Mouse (Mus musculus) left cerebral cortex, adult 11 months (tissue): ENCODE results near the gene Pth1r.

Source experiments
- DNase-seq: peaks from one replicate; pipeline ENCODE4 v3.0.0; 2022; ENCODE audit warnings: low spot score

Pth1r gene

GRCm38 (mm10) chr9:110748451-110748850, 1.5 kb upstream of the Pth1r start:
- no peak for DNase-seq

GRCm38 (mm10) chr9:110746238-110746637, 707 bp downstream of the Pth1r start:
- no peak for DNase-seq

DNA sequence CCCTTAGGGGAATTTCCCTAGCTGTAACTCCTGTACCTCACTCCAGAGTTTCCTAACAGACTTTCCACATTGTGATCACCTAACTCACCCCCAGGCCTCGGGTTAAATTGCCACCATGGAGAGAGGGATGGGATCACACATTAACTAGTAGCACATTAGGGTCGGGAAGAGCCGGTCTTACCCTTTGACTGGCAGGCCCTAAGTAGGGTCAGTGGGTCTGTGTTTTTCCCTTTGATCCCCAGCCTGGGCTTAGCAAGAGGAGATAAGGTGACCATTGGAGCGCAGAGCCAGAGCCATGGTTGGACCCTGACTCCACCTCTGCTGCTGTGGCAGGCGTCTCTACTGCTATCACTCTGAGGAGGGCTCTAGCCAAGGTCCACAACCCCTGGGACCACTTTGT, 1.2 kb downstream of the Pth1r start:
- DNase-seq, result no peak

DNA sequence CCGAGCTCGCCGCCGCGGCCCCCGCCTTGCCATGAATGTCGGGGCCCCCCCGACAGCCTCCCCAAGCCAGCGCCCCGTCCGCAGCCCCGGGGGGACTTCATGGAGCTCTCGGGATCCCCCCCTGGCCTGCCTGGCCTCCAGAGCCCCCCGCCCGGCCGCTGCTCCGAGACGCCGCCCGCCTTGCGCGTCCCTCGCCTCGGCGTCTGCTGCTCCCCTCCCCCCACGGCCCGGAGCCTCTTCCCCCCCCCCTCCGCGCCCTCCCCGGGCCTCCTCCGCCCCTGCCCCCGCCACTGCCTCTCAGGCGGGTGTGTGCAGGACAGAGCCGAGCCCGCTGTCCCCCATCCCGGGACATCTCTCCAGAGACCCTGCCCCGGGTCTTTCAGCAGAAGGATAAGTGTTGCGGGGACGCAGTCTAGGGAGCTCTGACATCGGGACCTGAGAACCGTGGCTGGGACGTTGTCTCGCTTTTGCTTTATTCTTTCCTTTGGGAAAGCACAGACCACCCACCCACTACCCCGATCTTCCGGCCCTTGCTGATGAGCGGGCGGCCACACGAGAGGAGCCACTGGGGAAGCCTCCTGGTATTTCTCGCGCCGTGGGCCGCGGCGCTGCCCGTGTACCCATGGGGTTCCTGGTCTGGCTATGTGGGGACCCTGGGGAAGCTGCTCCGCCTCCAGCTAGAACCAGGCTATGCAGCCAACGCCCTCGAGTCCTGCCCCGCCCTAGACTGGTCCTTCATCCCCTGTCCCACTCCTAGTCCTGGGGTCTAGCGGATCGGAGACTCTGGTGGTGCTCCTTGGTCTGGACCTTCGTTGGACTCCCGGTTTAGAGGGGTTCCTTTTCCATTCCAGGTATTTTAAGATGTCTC, 3.3 kb downstream of the Pth1r start:
- no peak for DNase-seq

DNA sequence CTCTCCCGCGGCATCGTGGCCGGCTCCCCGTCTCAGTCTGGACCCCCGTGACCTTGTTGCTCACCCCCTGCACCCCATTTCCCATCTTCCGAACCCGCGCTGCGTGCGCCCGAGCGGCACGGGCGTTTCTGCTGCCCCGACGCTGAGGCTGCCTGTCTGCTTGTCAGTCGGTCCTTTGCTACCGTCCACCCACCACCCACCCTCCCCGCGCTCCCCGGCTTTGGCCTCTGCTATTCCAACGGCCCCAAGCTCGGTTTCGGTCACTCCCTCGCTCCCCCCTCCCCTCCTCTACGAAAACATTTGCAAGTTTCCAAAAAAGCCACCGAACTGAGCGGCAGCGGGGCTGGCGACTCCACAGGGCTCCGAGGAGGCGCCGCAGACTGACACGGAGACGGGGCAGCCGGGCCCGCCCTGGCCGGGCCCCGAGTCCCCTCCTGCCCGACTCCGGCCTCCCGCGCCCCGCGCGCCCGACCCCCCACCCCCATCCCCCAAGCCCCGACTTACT, 3.9 kb downstream of the Pth1r start:
- no peak for DNase-seq

GRCm38 (mm10) chr9:110742295-110742950, 4.5 kb downstream of the Pth1r start:
- DNase-seq, result no peak

DNA sequence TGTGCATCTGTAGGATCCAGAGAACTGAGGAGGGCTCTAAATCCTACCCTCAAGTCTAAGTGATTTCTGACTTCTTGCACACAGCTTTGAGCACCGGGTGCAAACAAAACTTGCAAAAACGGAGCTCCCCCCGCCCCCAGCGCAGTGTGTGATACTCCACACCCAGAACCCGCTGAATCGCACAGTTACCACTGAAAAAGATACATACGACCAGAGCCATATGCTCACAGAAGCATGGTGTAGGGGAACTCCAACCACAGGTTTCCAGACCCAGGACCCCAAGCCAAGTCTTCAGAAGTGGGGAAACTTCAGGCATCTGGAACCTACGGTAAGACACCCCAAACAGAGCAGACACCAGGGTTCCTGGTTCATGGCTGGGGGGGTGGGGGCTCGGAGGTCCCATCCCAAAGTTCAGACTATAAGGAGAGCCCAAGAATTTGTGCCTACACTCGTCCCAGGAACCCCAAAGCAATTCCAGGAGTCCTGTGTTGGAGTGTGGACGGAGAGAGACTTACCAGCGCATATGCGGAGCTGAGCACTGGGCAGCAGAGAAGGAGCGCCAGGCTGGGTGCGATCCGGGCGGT, 5.1 kb downstream of the Pth1r start, which contains the start of gene Myl3:
TSS of gene Myl3 (plus strand) at position 151 of the 584 bp plus-strand sequence.
- DNase-seq, result no peak

DNA sequence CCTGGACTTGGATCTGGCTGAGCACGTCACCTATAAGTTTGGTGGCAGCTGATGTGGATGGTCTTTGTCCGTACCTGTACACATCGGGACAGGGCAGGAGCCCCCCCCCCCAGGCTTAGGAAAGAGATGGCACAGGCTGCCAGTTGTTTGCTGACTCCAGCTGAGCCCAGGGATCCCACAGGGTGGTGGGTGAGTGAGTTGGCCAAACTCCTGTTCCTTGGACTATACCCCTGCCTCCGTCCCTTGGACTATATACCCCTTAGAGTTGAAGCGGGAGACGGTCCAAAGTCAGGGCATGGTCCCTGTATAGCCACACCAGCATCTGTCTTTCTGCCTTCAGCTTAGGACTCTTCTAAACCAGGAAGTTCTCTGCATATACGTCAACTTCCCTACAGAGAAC, 7.0 kb downstream of the Pth1r start:
- no peak for DNase-seq

- no peak for DNase-seq
Measured at GRCm38 (mm10) chr9:110738054-110738453, 8.9 kb downstream of the Pth1r start.

- no peak for DNase-seq
Measured at GRCm38 (mm10) chr9:110736362-110736761, 10.6 kb downstream of the Pth1r start.

DNA sequence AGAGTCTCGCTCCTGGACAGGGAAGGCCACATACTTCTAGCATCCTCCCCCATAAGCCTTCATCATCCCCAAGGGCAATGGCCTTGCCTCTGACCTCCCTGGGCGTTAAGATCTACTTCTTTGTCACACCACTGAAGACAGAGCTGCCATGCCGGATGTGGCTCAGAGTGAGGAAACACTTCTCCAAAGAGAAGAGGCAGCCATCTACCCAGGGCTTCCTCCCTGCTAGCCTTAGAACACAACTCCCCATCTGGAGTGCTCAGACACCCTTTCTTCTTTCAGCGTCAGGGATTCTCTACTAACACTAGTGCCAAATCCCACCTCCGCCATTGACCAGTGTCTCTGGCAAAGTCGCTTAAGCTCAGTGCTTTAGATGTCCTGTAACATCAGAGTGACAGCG, 12.8 kb downstream of the Pth1r start:
- DNase-seq, result no peak

DNA sequence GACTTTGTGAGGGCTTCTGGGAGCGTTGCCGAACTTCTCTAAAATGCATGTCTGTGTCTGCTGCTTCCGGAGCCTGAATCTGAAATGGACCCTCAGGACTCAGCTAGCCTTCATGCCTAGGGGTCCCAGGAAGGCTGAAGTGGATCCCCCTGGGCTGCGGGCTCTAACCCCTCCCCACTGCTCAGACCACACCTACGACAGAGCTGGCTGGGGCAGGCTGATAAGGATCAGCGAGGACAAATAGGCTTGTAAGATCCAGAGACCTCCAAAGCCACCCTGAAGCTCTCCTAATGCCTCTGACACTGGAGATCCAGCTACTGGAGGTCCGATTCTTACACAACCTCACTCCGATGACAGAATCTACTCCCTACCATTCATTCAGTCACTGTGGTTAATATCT, 13.8 kb downstream of the Pth1r start:
- no peak for DNase-seq

DNA sequence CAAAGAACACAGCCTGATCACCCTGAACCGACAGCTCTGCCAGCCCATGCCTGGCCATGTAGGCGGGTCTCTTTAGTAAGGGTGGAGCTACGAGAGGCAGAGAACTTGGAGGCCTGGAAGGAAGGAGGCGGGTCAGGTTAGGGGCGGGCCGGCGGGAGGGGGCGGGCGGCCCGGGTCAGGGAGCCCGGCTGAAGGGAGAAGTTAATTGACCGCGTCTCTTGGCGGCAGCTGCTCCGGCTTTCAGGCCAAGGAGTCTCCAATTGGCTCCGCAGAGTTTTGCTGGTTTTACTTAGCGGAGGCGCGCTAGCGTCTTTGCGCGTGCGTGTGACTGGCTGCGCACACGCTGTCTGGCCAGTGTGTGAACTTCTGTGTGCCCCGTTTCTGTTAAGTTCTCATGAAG, 14.3 kb downstream of the Pth1r start:
- no peak for DNase-seq

GRCm38 (mm10) chr9:110731859-110732258, 15.1 kb downstream of the Pth1r start:
- DNase-seq, result no peak

- DNase-seq, result no peak
Measured at GRCm38 (mm10) chr9:110729841-110730240, 17.1 kb downstream of the Pth1r start.

DNA sequence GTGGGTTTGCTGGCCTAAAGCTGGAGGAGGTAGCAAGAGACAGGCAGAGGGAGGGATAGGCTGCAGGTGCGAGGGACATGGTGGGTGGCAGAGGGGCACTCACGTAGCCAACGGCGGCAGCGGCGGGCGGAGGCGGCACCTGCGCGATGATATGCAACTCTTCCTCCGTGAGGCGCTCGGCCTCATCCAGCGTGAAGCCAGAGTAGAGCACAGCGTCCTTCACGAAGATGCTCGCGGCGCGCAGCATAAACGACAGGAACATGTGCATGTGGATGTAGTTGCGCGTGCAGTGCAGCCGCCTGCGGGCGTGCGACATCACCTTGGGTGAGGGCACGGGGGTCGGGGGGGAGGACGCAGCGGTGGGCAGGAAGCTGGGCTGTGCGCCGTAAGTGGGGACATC, 20.1 kb downstream of the Pth1r start:
- DNase-seq, result no peak

- no peak for DNase-seq
Measured at GRCm38 (mm10) chr9:110725721-110726135, 21.2 kb downstream of the Pth1r start.

GRCm38 (mm10) chr9:110722060-110722459, 24.9 kb downstream of the Pth1r start:
- DNase-seq, result no peak

GRCm38 (mm10) chr9:110719977-110720376, 27.0 kb downstream of the Pth1r start:
- no peak for DNase-seq

- no peak for DNase-seq
Measured at GRCm38 (mm10) chr9:110718810-110719209, 28.1 kb downstream of the Pth1r start.

DNA sequence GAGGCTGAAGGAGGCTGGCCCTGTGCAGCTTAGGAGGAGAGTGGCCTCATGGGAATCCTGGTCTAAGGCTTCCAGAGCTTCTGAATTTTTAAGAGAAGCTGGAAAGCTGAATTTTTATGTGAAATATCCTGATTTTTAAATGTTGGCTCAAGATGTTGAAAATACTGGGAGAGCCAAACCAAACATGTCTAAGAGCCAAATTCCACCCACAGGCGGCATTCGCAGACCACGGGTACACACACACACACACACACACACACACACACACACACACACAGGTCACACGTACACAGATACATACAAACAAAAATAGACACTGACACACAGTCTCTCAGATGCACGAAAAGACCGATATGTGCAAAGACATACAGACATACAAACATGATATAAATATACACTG, 28.9 kb downstream of the Pth1r start:
- DNase-seq, result no peak

GRCm38 (mm10) chr9:110716775-110717174, 30.2 kb downstream of the Pth1r start:
- peak; percentile 62 for DNase-seq

DNA sequence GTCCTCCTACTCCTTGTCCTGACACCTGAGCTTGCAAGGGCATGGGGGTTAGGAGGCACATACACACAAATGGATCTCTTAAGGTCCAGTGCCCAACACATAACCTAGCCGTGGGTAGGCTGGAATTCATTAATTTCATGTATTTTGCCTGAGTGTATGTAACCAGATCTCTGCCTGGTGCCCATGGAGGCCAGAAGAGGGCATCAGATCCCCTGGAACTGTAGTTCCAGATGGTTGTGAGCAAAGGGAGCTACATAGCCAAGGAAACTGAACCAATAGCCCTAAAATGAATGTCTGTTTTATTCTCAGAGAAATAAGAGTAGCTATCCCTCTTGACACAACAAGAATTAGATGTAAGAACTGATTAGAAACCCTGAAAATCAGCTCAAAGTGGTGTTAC, 31.5 kb downstream of the Pth1r start:
- DNase-seq, result no peak
